Mouse (Mus musculus) liver, embryonic 12.5 days (tissue): ENCODE results near the gene Pakap. TPM values are rescaled to one million over a fixed set of nuclear protein-coding genes. Genes with fewer than 3 reads are reported as not detected.

Experiments
- ATAC-seq: fragments of 200-750 bp; cut with Nextera tagmentation; 2 replicates; pipeline ENCODE4 v1.8.0; 2017; ENCODE audit warnings: moderate number of reproducible peaks, mild to moderate bottlenecking, moderate library complexity
- H3K27ac ChIP-seq: fragments of 300-500 bp; sonication (generic); 2 replicates; pipeline ENCODE4 v1.5.1; 2016; ENCODE audit warnings: mild to moderate bottlenecking
- H3K27me3 ChIP-seq: fragments of 300-500 bp; sonication (generic); replicated peaks from 2 replicates; pipeline ENCODE4 v1.6.1; 2016; ENCODE audit warnings: mild to moderate bottlenecking, moderate library complexity
- H3K36me3 ChIP-seq: fragments of 300-500 bp; sonication (generic); 2 replicates; pipeline ENCODE4 v1.6.1; 2016; ENCODE audit warnings: mild to moderate bottlenecking, moderate library complexity
- H3K4me1 ChIP-seq: fragments of 300-500 bp; sonication (generic); 2 replicates; pipeline ENCODE4 v1.6.1; 2016
- H3K4me2 ChIP-seq: fragments of 300-500 bp; sonication (generic); 2 replicates; pipeline ENCODE4 v1.6.1; 2016; ENCODE audit warnings: mild to moderate bottlenecking, moderate library complexity
- H3K4me3 ChIP-seq: fragments of 300-500 bp; sonication (generic); 2 replicates; pipeline ENCODE4 v1.5.1; 2016; ENCODE audit warnings: mild to moderate bottlenecking, moderate library complexity
- H3K9ac ChIP-seq: fragments of 300-500 bp; sonication (generic); 2 replicates; pipeline ENCODE4 v1.6.1; 2016; ENCODE audit warnings: mild to moderate bottlenecking, moderate library complexity
- H3K9me3 ChIP-seq: fragments of 300-500 bp; sonication (generic); replicated peaks from 2 replicates; pipeline ENCODE4 v1.6.1; 2016; ENCODE audit warnings: mild to moderate bottlenecking, moderate library complexity
- WGBS: fragments of 180-500 bp; shearing (Covaris S2); methylation state at CpG from one replicate; pipeline ENCODE4 v1.1.7; 2016; ENCODE audit not compliant: insufficient replicate concordance; 5-methylcytosine and 5-hydroxymethylcytosine counted together
- polyA plus RNA-seq: library from polyadenylated mRNA; unstranded; fragments of >200 nt; fragmentation: Nextera tagmentation; extraction: Ambion mirVana; gene quantifications from 2 replicates; pipeline ENCODE4 v1.2.1, GENCODE M21; 2016

Gene Pakap
- polyA plus RNA-seq, 1 experiment from 2014 or later, result 2.1 TPM

DNA sequence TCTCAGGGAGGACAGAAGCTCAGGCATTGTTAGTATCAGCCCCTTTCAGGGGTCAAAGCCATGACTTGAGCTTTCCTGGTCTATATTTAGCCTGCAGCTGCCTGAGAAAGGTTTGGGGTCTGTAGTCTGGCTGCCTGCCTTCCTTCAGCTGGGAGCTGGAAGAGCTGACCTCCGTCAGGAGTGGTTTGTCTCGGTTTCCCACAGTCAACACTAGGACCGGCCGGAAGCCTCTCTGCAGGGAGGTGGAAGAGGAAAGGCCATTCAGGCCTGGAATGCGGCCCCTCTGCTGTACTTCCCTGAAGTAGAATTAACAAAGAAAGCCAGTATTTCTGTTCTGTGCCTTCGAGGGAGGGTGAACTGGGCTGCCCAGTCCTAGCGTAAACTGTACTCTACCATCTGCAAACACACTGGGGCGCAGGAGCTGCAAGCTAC is 279.0 kb downstream of the Pakap start:
- Histone ChIP-seq H3K9ac (no peak overlapping the region), H3K9me3 (no peaks in the 10 kb centered on the region), H3K4me3 (no peak overlapping the region), H3K4me1 (peaks cover 10% of the 10 kb centered on the region), H3K27me3 (no peaks in the 10 kb centered on the region), H3K4me2 (0 out of 2 replicates have a peak overlapping the region, but pooled peaks have one; percentile 19), H3K36me3 (no peaks in the 10 kb centered on the region), H3K27ac (peak overlapping the region; percentile 41; the same call in 1 of the 2 replicates)
- WGBS, result 55% methylated on average over 8 of the region's 8 CpGs
- no peak for ATAC-seq

DNA sequence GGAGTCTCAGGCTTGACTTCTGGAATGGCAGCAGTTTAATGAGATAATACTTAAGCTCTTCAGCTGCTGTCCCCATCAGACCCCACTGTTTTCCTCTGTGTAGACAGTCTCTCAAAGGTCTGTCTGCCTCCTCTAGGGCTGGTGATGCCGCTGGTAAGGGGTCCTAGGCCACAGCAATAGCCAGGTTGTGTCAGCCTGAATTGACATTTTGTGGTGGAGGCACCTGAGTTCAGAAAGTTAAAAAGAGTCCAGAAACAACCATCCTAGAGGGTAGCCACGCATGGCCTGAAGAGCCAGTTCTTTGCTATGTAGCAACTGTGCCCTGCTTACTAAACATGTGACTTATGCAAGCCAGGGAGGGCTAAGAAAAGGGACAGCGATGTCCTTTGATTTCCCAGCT is 279.7 kb downstream of the Pakap start:
- no peak for ATAC-seq
- H3K9ac ChIP-seq, result no peak overlapping the region
- H3K27me3 ChIP-seq, result no peaks in the 10 kb centered on the region
- H3K4me1 ChIP-seq, result peaks cover 10% of the 10 kb centered on the region
- 0 out of 2 replicates have a peak overlapping the region, but pooled peaks have one; percentile 41 for H3K27ac ChIP-seq
- no peak overlapping the region for H3K4me2 ChIP-seq
- no peaks in the 10 kb centered on the region for H3K9me3 ChIP-seq
- WGBS, result 71% methylated on average over 3 of the region's 3 CpGs
- no peaks in the 10 kb centered on the region for H3K36me3 ChIP-seq
- no peak overlapping the region for H3K4me3 ChIP-seq

DNA sequence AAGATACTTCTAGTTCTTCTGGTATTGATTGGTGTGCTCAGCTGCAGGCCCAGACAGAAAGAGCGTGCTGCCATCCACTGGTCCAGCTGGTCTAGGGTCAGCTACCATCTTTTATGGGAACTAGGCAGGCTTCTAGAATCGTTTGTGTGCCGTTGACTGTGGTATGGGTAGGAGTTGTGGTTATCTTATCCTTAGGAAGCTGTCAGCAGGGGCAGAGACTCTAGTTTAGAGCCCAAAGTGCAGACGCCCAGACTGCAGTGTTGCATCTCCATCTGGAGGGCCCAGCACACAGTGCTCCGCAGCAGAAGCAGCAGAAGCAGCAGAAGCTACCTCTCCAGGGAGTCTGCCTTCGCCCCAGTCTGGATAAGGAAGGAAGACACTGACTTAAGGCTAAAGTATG is 281.5 kb downstream of the Pakap start:
- ATAC-seq, result no peak
- Histone ChIP-seq H3K27ac (no peak overlapping the region), H3K9ac (no peak overlapping the region), H3K4me2 (no peak overlapping the region), H3K9me3 (no peaks in the 10 kb centered on the region), H3K4me3 (no peak overlapping the region), H3K4me1 (peaks cover 10% of the 10 kb centered on the region), H3K36me3 (no peaks in the 10 kb centered on the region), H3K27me3 (no peaks in the 10 kb centered on the region)
- WGBS, result 38% methylated on average over 6 of the region's 6 CpGs

DNA sequence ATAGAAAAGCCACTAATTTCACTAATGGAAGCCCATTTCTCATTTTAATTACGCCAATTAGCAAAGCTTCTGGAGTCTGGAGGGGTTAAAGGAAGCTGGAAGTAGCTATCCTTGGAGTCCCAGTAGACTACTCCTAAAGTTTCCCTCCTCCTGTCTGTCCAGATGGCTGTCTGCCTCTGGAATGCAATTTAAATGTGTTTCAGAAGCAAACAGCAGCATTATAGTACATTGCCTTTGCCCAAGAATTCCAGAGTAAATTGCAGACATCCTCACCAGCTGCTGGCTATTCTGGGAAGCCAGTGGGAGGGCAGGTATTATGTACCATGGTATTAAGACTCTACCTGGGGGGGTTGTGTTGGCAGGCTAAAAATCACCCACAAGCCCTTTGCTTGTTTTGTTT is 283.8 kb downstream of the Pakap start:
- H3K27me3 ChIP-seq, result no peaks in the 10 kb centered on the region
- H3K27ac ChIP-seq, result no peak overlapping the region
- no peak overlapping the region for H3K4me2 ChIP-seq
- WGBS, result 69% methylated on average over 1 of the region's 1 CpGs
- no peak overlapping the region for H3K9ac ChIP-seq
- ATAC-seq, result no peak
- peaks cover 8% of the 10 kb centered on the region; the same call in 1 of the 2 replicates for H3K36me3 ChIP-seq
- peaks cover 10% of the 10 kb centered on the region for H3K4me1 ChIP-seq
- H3K4me3 ChIP-seq, result no peak overlapping the region
- no peaks in the 10 kb centered on the region for H3K9me3 ChIP-seq

DNA sequence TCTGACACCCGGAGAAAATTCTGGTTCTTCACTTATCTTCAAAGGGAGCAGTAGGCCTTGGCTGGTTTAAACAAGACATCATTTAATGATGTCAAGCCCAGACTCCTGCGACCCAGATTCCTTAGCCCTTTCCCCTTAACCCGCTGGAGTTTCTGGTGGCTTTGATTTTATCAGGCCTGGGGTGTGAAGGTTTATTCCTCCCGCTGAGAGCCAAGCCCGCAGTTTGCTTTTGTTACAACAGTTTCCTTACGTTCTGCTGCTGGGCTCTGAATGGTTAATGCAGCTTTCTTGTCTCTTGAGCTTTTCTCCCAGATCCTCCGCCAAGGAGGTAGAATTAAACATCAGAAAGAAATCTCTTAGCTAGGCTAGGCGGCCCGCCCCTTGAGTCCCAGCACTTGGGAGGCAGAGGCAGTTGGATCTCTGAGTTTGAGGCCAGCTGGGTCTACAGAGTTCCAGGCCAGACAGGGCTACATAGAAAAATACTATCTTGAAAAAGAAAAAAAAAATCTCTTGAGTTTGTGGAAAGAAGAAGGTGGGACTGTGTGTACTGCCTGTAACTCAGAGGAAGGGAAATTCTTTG is 284.6 kb downstream of the Pakap start:
- no peak overlapping the region for H3K9ac ChIP-seq
- no peaks in the 10 kb centered on the region for H3K27me3 ChIP-seq
- H3K4me2 ChIP-seq, result no peak overlapping the region
- ATAC-seq, result no peak
- 0 out of 2 replicates have a peak, but pooled peaks cover 4% of the 10 kb centered on the region for H3K4me1 ChIP-seq
- 55% methylated on average over 9 of the region's 9 CpGs for WGBS
- no peak overlapping the region for H3K4me3 ChIP-seq
- H3K27ac ChIP-seq, result no peak overlapping the region
- peaks cover 8% of the 10 kb centered on the region; the same call in 1 of the 2 replicates for H3K36me3 ChIP-seq
- no peaks in the 10 kb centered on the region for H3K9me3 ChIP-seq

DNA sequence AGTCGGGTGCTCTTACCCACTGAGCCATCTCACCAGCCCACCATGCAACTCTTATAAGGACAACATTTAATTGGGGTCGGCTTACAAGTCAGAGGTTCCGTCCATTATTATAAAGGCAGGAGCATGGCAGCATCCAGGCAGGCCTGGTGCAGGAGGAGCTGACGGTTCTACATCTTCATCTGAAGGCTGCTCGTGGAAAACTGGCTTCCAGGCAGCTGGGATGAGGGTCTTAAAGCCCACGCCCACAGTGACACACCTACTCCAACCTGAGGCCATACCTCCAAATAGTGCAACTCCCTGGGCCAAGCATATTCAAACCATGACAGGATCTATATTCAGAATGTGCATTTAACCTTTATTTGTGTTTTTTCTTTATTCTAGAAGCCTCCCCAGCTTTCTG is 286.2 kb downstream of the Pakap start:
- no peak for ATAC-seq
- Histone ChIP-seq H3K9ac (no peak overlapping the region), H3K27ac (no peak overlapping the region), H3K9me3 (no peaks in the 10 kb centered on the region), H3K4me3 (no peak overlapping the region), H3K4me1 (0 out of 2 replicates have a peak, but pooled peaks cover 4% of the 10 kb centered on the region), H3K27me3 (no peaks in the 10 kb centered on the region), H3K4me2 (no peak overlapping the region), H3K36me3 (peaks cover 8% of the 10 kb centered on the region; the same call in 1 of the 2 replicates)
- WGBS, result 66% methylated on average over 6 of the region's 6 CpGs

DNA sequence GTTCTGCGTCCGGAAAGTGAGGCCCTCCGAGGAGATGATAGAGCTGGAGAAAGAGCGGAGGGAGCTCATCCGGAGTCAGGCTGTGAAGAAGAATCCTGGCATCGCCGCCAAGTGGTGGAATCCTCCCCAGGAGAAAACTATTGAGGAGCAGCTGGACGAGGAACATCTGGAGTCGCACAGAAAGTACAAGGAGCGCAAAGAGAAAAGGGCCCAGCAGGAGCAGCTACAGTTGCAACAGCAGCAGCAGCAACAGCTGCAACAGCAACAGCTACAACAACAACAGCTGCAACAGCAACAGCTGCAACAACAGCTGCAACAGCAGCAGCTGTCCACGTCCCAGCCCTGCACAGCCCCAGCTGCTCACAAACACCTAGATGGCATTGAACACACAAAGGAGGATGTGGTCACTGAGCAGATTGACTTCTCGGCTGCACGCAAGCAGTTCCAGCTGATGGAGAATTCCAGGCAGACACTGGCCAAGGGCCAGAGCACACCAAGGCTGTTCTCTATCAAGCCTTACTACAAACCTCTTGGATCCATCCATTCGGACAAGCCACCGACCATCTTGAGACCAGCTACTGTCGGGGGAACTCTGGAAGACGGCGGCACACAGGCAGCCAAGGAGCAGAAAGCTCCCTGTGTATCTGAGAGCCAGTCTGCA is 287.4 kb downstream of the Pakap start:
- no peak overlapping the region for H3K4me2 ChIP-seq
- no peak overlapping the region for H3K9ac ChIP-seq
- H3K4me1 ChIP-seq, result no peaks in the 10 kb centered on the region
- peaks cover 8% of the 10 kb centered on the region; the same call in 1 of the 2 replicates for H3K36me3 ChIP-seq
- H3K27me3 ChIP-seq, result no peaks in the 10 kb centered on the region
- ATAC-seq, result no peak
- no peaks in the 10 kb centered on the region for H3K9me3 ChIP-seq
- WGBS, result 71% methylated on average over 18 of the region's 18 CpGs
- no peak overlapping the region for H3K4me3 ChIP-seq
- no peak overlapping the region for H3K27ac ChIP-seq

DNA sequence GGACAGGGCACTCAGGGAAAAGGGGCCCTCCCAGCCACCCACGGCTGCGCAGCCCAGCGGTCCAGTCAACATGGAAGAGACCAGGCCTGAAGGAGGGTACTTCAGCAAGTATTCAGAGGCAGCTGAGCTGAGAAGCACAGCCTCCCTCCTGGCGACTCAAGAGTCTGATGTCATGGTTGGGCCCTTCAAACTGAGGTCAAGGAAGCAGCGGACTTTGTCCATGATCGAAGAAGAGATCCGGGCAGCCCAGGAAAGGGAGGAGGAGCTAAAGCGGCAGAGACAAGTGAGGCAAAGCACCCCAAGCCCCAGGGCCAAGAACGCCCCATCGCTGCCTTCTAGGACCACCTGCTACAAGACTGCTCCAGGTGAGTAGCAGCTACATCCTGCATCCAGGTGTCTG is 288.7 kb downstream of the Pakap start:
- Histone ChIP-seq H3K36me3 (peaks cover 8% of the 10 kb centered on the region; the same call in 1 of the 2 replicates), H3K4me2 (no peak overlapping the region), H3K4me3 (no peak overlapping the region), H3K27ac (no peak overlapping the region), H3K27me3 (no peaks in the 10 kb centered on the region), H3K4me1 (no peaks in the 10 kb centered on the region), H3K9ac (no peak overlapping the region), H3K9me3 (no peaks in the 10 kb centered on the region)
- ATAC-seq, result no peak
- 84% methylated on average over 10 of the region's 10 CpGs for WGBS

DNA sequence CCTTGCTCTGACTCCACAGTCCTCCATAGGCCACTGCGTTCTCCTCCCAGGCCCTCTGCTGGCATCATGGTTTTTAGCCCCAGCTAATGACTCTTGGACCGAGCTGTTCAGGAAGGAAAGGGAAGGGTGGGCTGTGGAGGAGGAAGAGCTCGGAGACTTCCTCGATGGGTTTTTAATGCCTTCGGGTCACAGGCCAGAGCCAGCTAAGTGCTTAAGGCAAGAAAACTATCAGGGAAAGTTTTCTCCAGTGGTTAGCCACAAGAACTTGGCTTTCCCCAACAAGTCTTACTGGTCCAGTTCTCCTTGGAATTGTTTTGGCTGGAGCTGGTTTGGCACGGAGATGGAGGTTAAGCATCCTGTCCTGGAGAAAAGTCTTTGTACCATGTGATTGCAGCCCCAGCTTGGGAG is 292.2 kb downstream of the Pakap start:
- no peak overlapping the region for H3K27ac ChIP-seq
- H3K36me3 ChIP-seq, result peaks cover 8% of the 10 kb centered on the region; the same call in 1 of the 2 replicates
- no peak overlapping the region for H3K9ac ChIP-seq
- no peaks in the 10 kb centered on the region for H3K27me3 ChIP-seq
- H3K9me3 ChIP-seq, result no peaks in the 10 kb centered on the region
- no peaks in the 10 kb centered on the region for H3K4me1 ChIP-seq
- 45% methylated on average over 6 of the region's 6 CpGs for WGBS
- H3K4me3 ChIP-seq, result no peak overlapping the region
- H3K4me2 ChIP-seq, result no peak overlapping the region
- ATAC-seq, result no peak

DNA sequence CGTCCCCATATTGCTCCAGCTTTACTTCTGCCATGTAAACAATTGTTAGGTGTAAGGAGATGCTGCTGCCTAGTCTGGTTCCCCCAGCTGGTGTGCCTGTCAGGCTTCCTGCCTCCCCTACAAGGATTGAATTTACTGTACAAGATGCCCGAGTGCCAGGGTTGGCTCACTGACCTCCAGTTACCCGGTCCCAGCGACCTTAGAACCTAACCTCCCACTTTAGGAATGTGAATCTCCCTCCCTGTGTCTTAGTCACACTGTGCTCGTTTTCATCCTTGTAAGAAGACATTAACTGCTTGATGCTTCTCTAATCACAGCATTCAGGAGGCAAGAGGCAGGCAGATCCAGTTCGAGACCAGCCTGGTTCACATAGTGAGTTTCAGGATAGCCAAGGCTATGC is 293.2 kb downstream of the Pakap start:
- no peak overlapping the region for H3K4me2 ChIP-seq
- H3K4me3 ChIP-seq, result no peak overlapping the region
- 65% methylated on average over 6 of the region's 6 CpGs for WGBS
- H3K36me3 ChIP-seq, result peaks cover 4% of the 10 kb centered on the region; the same call in 1 of the 2 replicates
- H3K27me3 ChIP-seq, result no peaks in the 10 kb centered on the region
- H3K4me1 ChIP-seq, result no peaks in the 10 kb centered on the region
- H3K9ac ChIP-seq, result no peak overlapping the region
- H3K9me3 ChIP-seq, result no peaks in the 10 kb centered on the region
- H3K27ac ChIP-seq, result no peak overlapping the region
- ATAC-seq, result no peak

DNA sequence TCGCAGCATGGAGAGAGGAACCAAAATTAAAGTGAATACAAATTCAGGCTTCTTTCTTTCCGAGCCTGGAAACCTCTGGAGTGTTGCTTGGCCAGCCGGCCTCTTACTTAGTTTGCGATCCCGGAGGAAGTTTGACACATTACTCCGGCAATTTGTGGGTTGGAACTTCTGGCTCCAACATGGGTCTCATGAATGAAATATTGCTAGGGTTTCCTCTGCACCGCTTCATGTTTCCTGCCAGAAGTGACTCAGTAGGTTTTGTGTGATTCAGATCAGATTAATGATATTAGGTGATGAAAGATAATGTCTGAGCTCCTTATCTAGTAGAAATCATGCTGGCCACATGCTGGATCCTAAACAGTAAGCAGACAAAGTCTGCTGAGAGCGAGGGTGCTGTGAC is 293.9 kb downstream of the Pakap start:
- Histone ChIP-seq H3K9me3 (no peaks in the 10 kb centered on the region), H3K9ac (no peak overlapping the region), H3K4me2 (no peak overlapping the region), H3K27me3 (no peaks in the 10 kb centered on the region), H3K4me1 (no peaks in the 10 kb centered on the region), H3K27ac (no peak overlapping the region), H3K4me3 (no peak overlapping the region), H3K36me3 (no peaks in the 10 kb centered on the region)
- WGBS, result 66% methylated on average over 8 of the region's 8 CpGs
- ATAC-seq, result no peak

DNA sequence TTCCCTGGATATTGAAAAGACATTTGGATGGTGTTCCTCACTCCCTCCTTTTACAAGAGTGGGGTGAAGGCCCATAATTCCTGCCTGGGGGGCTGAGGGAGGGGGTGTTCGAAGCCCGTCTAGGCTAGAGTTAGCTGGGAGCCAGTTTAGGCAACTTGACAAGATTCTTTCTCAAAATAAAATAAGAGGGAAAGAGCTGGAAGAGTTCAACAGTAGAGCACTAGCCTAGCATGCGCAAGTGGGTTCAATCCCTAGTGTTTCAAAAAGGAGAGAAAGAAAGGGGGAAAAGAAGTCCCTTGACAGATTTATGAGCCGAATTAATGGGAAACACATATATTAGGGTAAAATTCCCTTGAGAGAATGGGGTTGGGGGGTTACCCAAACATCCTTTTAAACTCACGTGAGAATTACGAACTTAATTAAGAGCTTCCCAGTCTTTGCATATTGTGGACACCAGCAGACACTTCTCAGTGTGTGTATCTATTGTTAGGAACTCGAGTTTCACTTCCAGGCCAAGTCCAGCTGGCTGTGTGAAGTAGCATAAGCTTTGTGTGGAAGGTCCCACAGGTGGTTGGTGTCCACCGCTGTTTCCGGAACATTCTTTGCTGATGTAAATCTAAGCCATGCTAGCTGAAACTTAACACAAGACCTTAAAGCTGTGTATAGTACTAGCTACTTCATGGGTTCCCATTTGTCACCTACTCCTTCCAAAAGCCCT is 294.4 kb downstream of the Pakap start:
- Histone ChIP-seq H3K9ac (no peak overlapping the region), H3K27ac (no peak overlapping the region), H3K4me1 (no peaks in the 10 kb centered on the region), H3K9me3 (no peaks in the 10 kb centered on the region), H3K27me3 (no peaks in the 10 kb centered on the region), H3K4me3 (no peak overlapping the region), H3K36me3 (no peaks in the 10 kb centered on the region), H3K4me2 (no peak overlapping the region)
- 74% methylated on average over 9 of the region's 9 CpGs for WGBS
- ATAC-seq, result no peak
